Mouse (Mus musculus) neural tube, embryonic 13.5 days (tissue): ENCODE measurements at regions not wholly inside any gene's neighbourhood (a gene's known extent, or its start where the extent isn't known, plus 50 kb on each side); places are given as distances from the start of the nearest gene placed in this dataset.

Experiments used
- ATAC-seq: fragments of 200-750 bp; cut with Nextera tagmentation; 2 replicates; pipeline ENCODE4 v1.8.0; 2017; ENCODE audit warnings: low read depth, mild to moderate bottlenecking, moderate TSS enrichment, moderate library complexity
- H3K27ac ChIP-seq: fragments of 300-500 bp; sonication (generic); replicated peaks from 2 replicates; pipeline ENCODE4 v1.5.1; 2015; ENCODE audit warnings: moderate library complexity, mild to moderate bottlenecking, inconsistent platforms
- H3K27me3 ChIP-seq: fragments of 300-500 bp; sonication (generic); 2 replicates; pipeline ENCODE4 v1.6.1; 2015; ENCODE audit warnings: mild to moderate bottlenecking, inconsistent platforms
- H3K36me3 ChIP-seq: fragments of 300-500 bp; sonication (generic); 2 replicates; pipeline ENCODE4 v1.6.1; 2015; ENCODE audit warnings: mild to moderate bottlenecking, inconsistent platforms
- H3K4me1 ChIP-seq: fragments of 300-500 bp; sonication (generic); replicated peaks from 2 replicates; pipeline ENCODE4 v1.6.1; 2015; ENCODE audit warnings: inconsistent platforms
- H3K4me2 ChIP-seq: fragments of 300-500 bp; sonication (generic); 2 replicates; pipeline ENCODE4 v1.6.1; 2015; ENCODE audit warnings: inconsistent platforms, mild to moderate bottlenecking, moderate library complexity
- H3K4me3 ChIP-seq: fragments of 300-500 bp; sonication (generic); 2 replicates; pipeline ENCODE4 v1.5.1; 2015; ENCODE audit warnings: mild to moderate bottlenecking, inconsistent platforms
- H3K9ac ChIP-seq: fragments of 300-500 bp; sonication (generic); 2 replicates; pipeline ENCODE4 v1.6.1; 2015; ENCODE audit warnings: moderate library complexity, mild to moderate bottlenecking, inconsistent platforms
- H3K9me3 ChIP-seq: fragments of 300-500 bp; sonication (generic); 2 replicates; pipeline ENCODE4 v1.6.1; 2016; ENCODE audit warnings: inconsistent platforms
- WGBS: fragments of 180-500 bp; shearing (Covaris S2); methylation state at CpG from one replicate; pipeline ENCODE4 v1.1.7; 2015; 5-methylcytosine and 5-hydroxymethylcytosine counted together

DNA sequence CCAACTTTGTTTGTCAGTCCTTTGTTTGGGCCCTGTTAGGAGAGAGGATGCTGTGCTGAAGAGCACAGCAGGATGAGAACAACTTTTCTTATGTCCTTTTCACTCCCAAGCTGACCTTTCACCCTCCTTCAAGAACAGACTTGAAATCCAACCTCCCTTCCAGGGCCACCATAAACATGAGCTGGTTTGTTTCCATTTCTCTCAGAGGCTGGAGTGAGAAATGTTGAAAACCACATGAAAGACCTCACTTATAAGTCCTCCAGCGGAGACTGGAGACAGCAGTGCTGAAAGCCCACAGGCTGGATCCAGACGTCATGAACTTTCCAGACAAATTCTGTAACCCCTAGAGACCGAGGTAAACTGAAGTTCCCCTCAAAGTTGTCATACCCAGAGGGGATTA lies 761.3 kb downstream of the Flrt2 start:
- H3K9me3 ChIP-seq, result no peaks in the 10 kb centered on the region
- ATAC-seq, result no peak
- H3K9ac ChIP-seq, result no peak overlapping the region
- 18% methylated on average over 3 of the region's 3 CpGs for WGBS
- no peaks in the 10 kb centered on the region for H3K36me3 ChIP-seq
- H3K4me1 ChIP-seq, result no peaks in the 10 kb centered on the region
- H3K27me3 ChIP-seq, result no peaks in the 10 kb centered on the region
- H3K27ac ChIP-seq, result no peak overlapping the region
- no peak overlapping the region for H3K4me3 ChIP-seq
- no peak overlapping the region for H3K4me2 ChIP-seq

GRCm38 (mm10) chr12:96476344-96476743 lies 784.3 kb downstream of the Flrt2 start:
- no peak for ATAC-seq
- no peak overlapping the region for H3K27ac ChIP-seq
- no peaks in the 10 kb centered on the region for H3K9me3 ChIP-seq
- no peak overlapping the region for H3K4me3 ChIP-seq
- H3K4me1 ChIP-seq, result no peaks in the 10 kb centered on the region
- no peaks in the 10 kb centered on the region for H3K27me3 ChIP-seq
- no peak overlapping the region for H3K4me2 ChIP-seq
- no peaks in the 10 kb centered on the region for H3K36me3 ChIP-seq
- 70% methylated on average over 3 of the region's 3 CpGs for WGBS
- no peak overlapping the region for H3K9ac ChIP-seq

- WGBS, result 76% methylated on average over 1 of the region's 1 CpGs
- H3K36me3 ChIP-seq, result no peaks in the 10 kb centered on the region
- H3K9me3 ChIP-seq, result no peaks in the 10 kb centered on the region
- no peak overlapping the region for H3K4me2 ChIP-seq
- no peaks in the 10 kb centered on the region for H3K27me3 ChIP-seq
- H3K9ac ChIP-seq, result no peak overlapping the region
- no peak overlapping the region for H3K4me3 ChIP-seq
- no peak for ATAC-seq
- no peak overlapping the region for H3K27ac ChIP-seq
- no peaks in the 10 kb centered on the region for H3K4me1 ChIP-seq
Measured at GRCm38 (mm10) chr12:96488448-96488960, 796.5 kb downstream of the Flrt2 start.

GRCm38 (mm10) chr12:96509658-96510057 lies 817.6 kb downstream of the Flrt2 start:
- Histone ChIP-seq H3K4me2 (no peak overlapping the region), H3K4me3 (no peak overlapping the region), H3K27me3 (no peaks in the 10 kb centered on the region), H3K9me3 (no peaks in the 10 kb centered on the region), H3K27ac (no peak overlapping the region), H3K4me1 (no peaks in the 10 kb centered on the region), H3K36me3 (no peaks in the 10 kb centered on the region), H3K9ac (no peak overlapping the region)
- no peak for ATAC-seq
- 85% methylated on average over 1 of the region's 1 CpGs for WGBS

DNA sequence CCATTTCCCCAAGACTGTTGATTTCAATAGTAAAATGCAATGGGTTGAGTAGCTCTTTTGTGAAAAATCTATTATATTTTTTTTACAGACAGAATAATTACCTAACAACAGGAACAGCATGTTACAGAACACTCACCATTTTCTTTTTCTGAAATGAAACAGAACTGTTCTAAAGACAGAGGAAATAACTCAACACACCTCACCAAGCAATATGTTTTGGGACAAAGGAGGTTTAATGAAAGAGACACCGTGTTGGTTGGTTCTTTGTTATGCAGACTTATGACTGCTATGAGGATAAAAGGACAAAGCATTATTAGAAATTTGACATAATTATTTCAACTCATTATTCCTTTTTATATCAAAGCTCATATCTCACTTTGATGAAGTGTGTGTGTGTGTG lies 866.8 kb downstream of the Flrt2 start:
- H3K4me3 ChIP-seq, result no peak overlapping the region
- H3K36me3 ChIP-seq, result no peaks in the 10 kb centered on the region
- H3K9me3 ChIP-seq, result no peaks in the 10 kb centered on the region
- no peak overlapping the region for H3K9ac ChIP-seq
- no peaks in the 10 kb centered on the region for H3K27me3 ChIP-seq
- no peak overlapping the region for H3K27ac ChIP-seq
- 63% methylated on average over 1 of the region's 1 CpGs for WGBS
- no peak for ATAC-seq
- no peaks in the 10 kb centered on the region for H3K4me1 ChIP-seq
- no peak overlapping the region for H3K4me2 ChIP-seq

- H3K4me1 ChIP-seq, result no peaks in the 10 kb centered on the region
- no peaks in the 10 kb centered on the region for H3K36me3 ChIP-seq
- no peak overlapping the region for H3K4me2 ChIP-seq
- H3K9me3 ChIP-seq, result 0 out of 2 replicates have a peak, but pooled peaks cover 6% of the 10 kb centered on the region
- no peaks in the 10 kb centered on the region for H3K27me3 ChIP-seq
- no peak overlapping the region for H3K4me3 ChIP-seq
- no peak overlapping the region for H3K27ac ChIP-seq
- ATAC-seq, result no peak
- WGBS, result 74% methylated on average over 3 of the region's 3 CpGs
- H3K9ac ChIP-seq, result no peak overlapping the region
Measured at GRCm38 (mm10) chr12:96594845-96595244, 902.8 kb downstream of the Flrt2 start.

GRCm38 (mm10) chr12:96615134-96615533 lies 923.1 kb downstream of the Flrt2 start:
- Histone ChIP-seq H3K36me3 (no peaks in the 10 kb centered on the region), H3K4me2 (no peak overlapping the region), H3K9me3 (no peaks in the 10 kb centered on the region), H3K27me3 (no peaks in the 10 kb centered on the region), H3K4me3 (no peak overlapping the region), H3K9ac (no peak overlapping the region), H3K27ac (no peak overlapping the region), H3K4me1 (no peaks in the 10 kb centered on the region)
- WGBS, result 80% methylated on average over 2 of the region's 2 CpGs
- ATAC-seq, result no peak

DNA sequence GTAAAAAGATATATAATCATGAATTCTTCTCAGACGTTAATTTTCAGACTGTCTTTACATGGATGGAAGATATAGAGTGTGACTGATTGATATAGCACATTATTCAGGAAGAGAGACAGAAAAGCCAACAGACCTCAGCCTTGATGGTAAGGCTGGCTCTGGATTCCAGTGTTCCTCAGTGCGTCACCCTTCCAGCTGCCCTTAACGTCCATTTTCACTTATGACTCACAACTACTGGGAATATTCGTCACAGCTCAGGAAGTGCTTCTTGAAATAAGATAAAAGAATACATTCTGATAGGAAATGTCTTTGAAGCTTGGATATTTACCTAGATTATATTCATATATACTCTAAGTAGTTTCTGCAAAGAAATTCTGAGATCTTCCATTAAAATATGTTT lies 923.8 kb downstream of the Flrt2 start:
- H3K4me1 ChIP-seq, result no peaks in the 10 kb centered on the region
- WGBS, result 84% methylated on average over 4 of the region's 4 CpGs

DNA sequence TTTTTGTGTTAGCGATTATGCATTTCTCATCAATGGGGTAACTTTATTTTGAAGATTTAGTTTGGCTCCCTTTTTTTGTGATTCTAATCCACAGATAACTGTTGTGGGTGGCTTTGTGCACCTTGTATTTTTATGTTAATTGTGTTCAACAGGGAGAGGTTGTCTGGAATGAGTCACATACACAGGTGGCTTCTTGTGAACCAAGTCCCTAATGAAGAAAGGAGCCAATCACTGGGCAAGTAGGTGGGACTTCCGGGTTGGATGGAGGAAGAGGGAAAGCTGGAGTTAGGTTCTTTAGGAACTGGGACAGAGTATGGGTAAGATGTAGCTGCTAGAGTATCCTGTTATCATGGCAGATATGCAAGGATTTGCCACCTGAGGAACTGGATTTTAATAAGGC lies 925.2 kb downstream of the Flrt2 start:
- H3K4me2 ChIP-seq, result no peak overlapping the region

More for the DNA sequence above, 923.8 kb downstream of the Flrt2 start:
- H3K9me3 ChIP-seq, result no peaks in the 10 kb centered on the region
- no peak overlapping the region for H3K4me2 ChIP-seq
- no peak overlapping the region for H3K27ac ChIP-seq
- H3K27me3 ChIP-seq, result no peaks in the 10 kb centered on the region
- no peak overlapping the region for H3K9ac ChIP-seq
- no peaks in the 10 kb centered on the region for H3K36me3 ChIP-seq
- H3K4me3 ChIP-seq, result no peak overlapping the region
- ATAC-seq, result no peak

More for the DNA sequence above, 925.2 kb downstream of the Flrt2 start:
- no peaks in the 10 kb centered on the region for H3K9me3 ChIP-seq
- no peak overlapping the region for H3K9ac ChIP-seq
- H3K36me3 ChIP-seq, result no peaks in the 10 kb centered on the region
- H3K27me3 ChIP-seq, result no peaks in the 10 kb centered on the region
- H3K4me1 ChIP-seq, result no peaks in the 10 kb centered on the region
- no peak overlapping the region for H3K27ac ChIP-seq
- WGBS, result 90% methylated on average over 2 of the region's 2 CpGs
- H3K4me3 ChIP-seq, result no peak overlapping the region
- no peak for ATAC-seq
